Mouse (Mus musculus) forelimb bud, embryonic 11.5 days (tissue): Measurements from ENCODE around the gene Cd19.
A peak's percentile ranks its signal among the peaks of the same experiment; 100 is the strongest.
"Not testable (repeated sequence)": the region's sequence is repeated elsewhere in the genome, so short reads cannot be mapped to it uniquely, and the experiment has no call there.

Experiments
- DNase-seq: peaks from one replicate; pipeline ENCODE4 v3.0.0-alpha.2; 2012; ENCODE audit warnings: low read depth, low spot score

Cd19 gene

GRCm38 (mm10) chr7:126435801-126436200 is 21.1 kb upstream of the Cd19 start:
- DNase-seq, result no peak

- no peak for DNase-seq
These were observed 20.0 kb upstream of the Cd19 start for GRCm38 (mm10) chr7:126434726-126435125.

GRCm38 (mm10) chr7:126430167-126430566 is 15.5 kb upstream of the Cd19 start:
- no peak for DNase-seq

- no peak for DNase-seq
These were observed 14.8 kb upstream of the Cd19 start for GRCm38 (mm10) chr7:126429503-126429898.

- peak; percentile 91 for DNase-seq
These were observed 14.2 kb upstream of the Cd19 start, which contains the start of gene Rabep2 for GRCm38 (mm10) chr7:126428631-126429502. Gene Rabep2, plus strand, starts transcription at chr7:126428759.

- DNase-seq, result no peak
These were observed 13.5 kb upstream of the Cd19 start for GRCm38 (mm10) chr7:126428154-126428553.

- DNase-seq, result no peak
These were observed 12.7 kb upstream of the Cd19 start for GRCm38 (mm10) chr7:126427323-126427860.

- no peak for DNase-seq
These were observed 9.5 kb upstream of the Cd19 start for GRCm38 (mm10) chr7:126424161-126424560.

GRCm38 (mm10) chr7:126421756-126422155 is 7.1 kb upstream of the Cd19 start:
- no peak for DNase-seq

GRCm38 (mm10) chr7:126418496-126418895 is 3.8 kb upstream of the Cd19 start:
- DNase-seq, result no peak

- DNase-seq, result no peak
These were observed 2.9 kb upstream of the Cd19 start for GRCm38 (mm10) chr7:126417606-126418005.

- no peak for DNase-seq
These were observed 2.4 kb upstream of the Cd19 start for GRCm38 (mm10) chr7:126417045-126417444.

- no peak for DNase-seq
These were observed 1.9 kb upstream of the Cd19 start for GRCm38 (mm10) chr7:126416615-126417014.

GRCm38 (mm10) chr7:126411061-126411460 is 3.6 kb downstream of the Cd19 start:
- DNase-seq, result no peak

- DNase-seq, result no peak
These were observed 6.0 kb downstream of the Cd19 start for GRCm38 (mm10) chr7:126408686-126409085.

GRCm38 (mm10) chr7:126402518-126402917 is 12.2 kb downstream of the Cd19 start:
- DNase-seq, result not testable (repeated sequence)

GRCm38 (mm10) chr7:126399548-126399947 is 15.1 kb downstream of the Cd19 start:
- peak; percentile 76 for DNase-seq

GRCm38 (mm10) chr7:126397822-126398221 is 16.9 kb downstream of the Cd19 start:
- no peak for DNase-seq

- no peak for DNase-seq
These were observed 17.5 kb downstream of the Cd19 start for GRCm38 (mm10) chr7:126397221-126397620.

GRCm38 (mm10) chr7:126396298-126397119 is 18.2 kb downstream of the Cd19 start, which contains the start of gene Nfatc2ip:
Gene Nfatc2ip, minus strand, starts transcription at chr7:126396737.
- peak; percentile 100 for DNase-seq

GRCm38 (mm10) chr7:126392086-126392884 is 22.4 kb downstream of the Cd19 start:
- not testable (repeated sequence) for DNase-seq
